Mouse (Mus musculus) midbrain, postnatal 0 days (tissue): ENCODE results near the gene Nsun2. TPM values are rescaled to one million over a fixed set of nuclear protein-coding genes. Genes with fewer than 3 reads are reported as not detected.

Source experiments
- ATAC-seq: fragments of 200-750 bp; cut with Nextera tagmentation; 2 replicates; pipeline ENCODE4 v1.8.0; 2017; ENCODE audit warnings: moderate number of reproducible peaks, mild to moderate bottlenecking, moderate TSS enrichment, moderate library complexity; ENCODE audit not compliant: low FRiP score
- DNase-seq: peaks from one replicate; pipeline ENCODE4 v3.0.0-alpha.2; 2015; ENCODE audit warnings: low spot score
- H3K27ac ChIP-seq: fragments of 300-500 bp; sonication (generic); 2 replicates; pipeline ENCODE4 v1.5.1; 2014; ENCODE audit warnings: low read depth, mild to moderate bottlenecking, low read length, mixed read lengths
- H3K27me3 ChIP-seq: fragments of 300-500 bp; sonication (generic); 2 replicates; pipeline ENCODE4 v1.6.1; 2014; ENCODE audit warnings: low read length, control low read depth, mixed read lengths; ENCODE audit not compliant: insufficient read depth
- H3K36me3 ChIP-seq: fragments of 300-500 bp; sonication (generic); 2 replicates; pipeline ENCODE4 v1.6.1; 2014; ENCODE audit warnings: low read length, control low read depth, mixed read lengths; ENCODE audit not compliant: insufficient read depth
- H3K4me1 ChIP-seq: fragments of 300-500 bp; sonication (generic); 2 replicates; pipeline ENCODE4 v1.6.1; 2014; ENCODE audit warnings: mild to moderate bottlenecking, control low read depth, antibody characterized with exemption, low read length, mixed read lengths; ENCODE audit not compliant: insufficient read depth
- H3K4me2 ChIP-seq: fragments of 300-500 bp; sonication (generic); 2 replicates; pipeline ENCODE4 v1.6.1; 2014; ENCODE audit warnings: low read depth, mild to moderate bottlenecking, low read length, mixed read lengths; ENCODE audit not compliant: poor library complexity, severe bottlenecking
- H3K4me3 ChIP-seq: fragments of 300-500 bp; sonication (generic); 2 replicates; pipeline ENCODE4 v1.5.1; 2014; ENCODE audit warnings: low read depth, mild to moderate bottlenecking, low read length, moderate library complexity
- H3K9ac ChIP-seq: fragments of 300-500 bp; sonication (generic); replicated peaks from 2 replicates; pipeline ENCODE4 v1.6.1; 2014; ENCODE audit warnings: mild to moderate bottlenecking, low read length, moderate library complexity, mixed read lengths; ENCODE audit not compliant: poor library complexity, severe bottlenecking
- H3K9me3 ChIP-seq: fragments of 300-500 bp; sonication (generic); 2 replicates; pipeline ENCODE4 v1.6.1; 2016; ENCODE audit warnings: low read length, control low read depth
- CTCF ChIP-seq: IDR thresholded peaks from 2 replicates; pipeline ENCODE4 v1.5.1; 2016; ENCODE audit warnings: antibody characterized with exemption, mild to moderate bottlenecking
- WGBS: fragments of 180-500 bp; shearing (Covaris S2); extraction: QIAGEN DNeasy Blood & Tissue Kit; methylation state at CpG from one replicate; pipeline ENCODE4 v1.1.7; 2014; 5-methylcytosine and 5-hydroxymethylcytosine counted together
- polyA plus RNA-seq: library from polyadenylated mRNA; unstranded; fragments of >200 nt; fragmentation: Nextera tagmentation; extraction: Ambion mirVana; gene quantifications from 2 replicates; pipeline ENCODE4 v1.2.1, GENCODE M21; 2015
- total RNA-seq: library from RNA; depleted of rRNA; stranded (reverse); fragments of >200 nt; gene quantifications from 2 replicates; pipeline ENCODE4 v1.2.3, GENCODE M21; 2014

Gene Nsun2
- total and polyA plus RNA-seq, 2 experiments from 2014 or later: 60.2 to 60.3 TPM

- H3K4me3 ChIP-seq: no peak overlapping the region
- H3K4me2 ChIP-seq: no peak overlapping the region
- no peak overlapping the region for H3K27ac ChIP-seq
- no peak overlapping the region for H3K9ac ChIP-seq
- no peaks in the 10 kb centered on the region for H3K36me3 ChIP-seq
- no peak for TF ChIP-seq CTCF
- no peaks in the 10 kb centered on the region for H3K9me3 ChIP-seq
- DNase-seq: no peak
- H3K27me3 ChIP-seq: no peaks in the 10 kb centered on the region
- ATAC-seq: no peak
- H3K4me1 ChIP-seq: no peaks in the 10 kb centered on the region
- WGBS: 66% methylated on average over 6 of the region's 6 CpGs
These were observed 52.3 kb downstream of the Nsun2 start for GRCm38 (mm10) chr13:69585828-69586227.

GRCm38 (mm10) chr13:69586337-69586736 lies 52.8 kb downstream of the Nsun2 start:
- Histone ChIP-seq H3K36me3 (no peaks in the 10 kb centered on the region), H3K27ac (no peak overlapping the region), H3K4me2 (no peak overlapping the region), H3K4me3 (no peak overlapping the region), H3K9me3 (no peaks in the 10 kb centered on the region), H3K27me3 (no peaks in the 10 kb centered on the region), H3K9ac (no peak overlapping the region), H3K4me1 (no peaks in the 10 kb centered on the region)
- ATAC-seq: no peak
- WGBS: 45% methylated on average over 10 of the region's 10 CpGs
- TF ChIP-seq CTCF: no peak
- DNase-seq: no peak

- 81% methylated on average over 3 of the region's 3 CpGs for WGBS
- Histone ChIP-seq H3K9ac (no peak overlapping the region), H3K27me3 (no peaks in the 10 kb centered on the region), H3K36me3 (no peaks in the 10 kb centered on the region; the same call in 1 of the 2 replicates), H3K4me3 (no peak overlapping the region), H3K9me3 (no peaks in the 10 kb centered on the region), H3K4me1 (no peaks in the 10 kb centered on the region), H3K4me2 (no peak overlapping the region), H3K27ac (no peak overlapping the region)
- DNase-seq (no peak), ATAC-seq (no peak)
- TF ChIP-seq CTCF: no peak
These were observed 54.3 kb downstream of the Nsun2 start for GRCm38 (mm10) chr13:69587849-69588248.

GRCm38 (mm10) chr13:69588263-69588662 lies 54.7 kb downstream of the Nsun2 start:
- no peaks in the 10 kb centered on the region; the same call in 1 of the 2 replicates for H3K36me3 ChIP-seq
- no peaks in the 10 kb centered on the region for H3K9me3 ChIP-seq
- H3K27me3 ChIP-seq: no peaks in the 10 kb centered on the region
- no peak for ATAC-seq
- H3K4me2 ChIP-seq: no peak overlapping the region
- H3K4me3 ChIP-seq: no peak overlapping the region
- no peaks in the 10 kb centered on the region for H3K4me1 ChIP-seq
- no peak overlapping the region for H3K27ac ChIP-seq
- DNase-seq: no peak
- 77% methylated on average over 6 of the region's 6 CpGs for WGBS
- H3K9ac ChIP-seq: no peak overlapping the region
- TF ChIP-seq CTCF: no peak

GRCm38 (mm10) chr13:69591338-69591737 lies 57.8 kb downstream of the Nsun2 start:
- no peak for DNase-seq
- Histone ChIP-seq H3K27ac (no peak overlapping the region), H3K4me3 (no peak overlapping the region), H3K27me3 (no peaks in the 10 kb centered on the region), H3K9ac (no peak overlapping the region), H3K9me3 (no peaks in the 10 kb centered on the region), H3K36me3 (no peaks in the 10 kb centered on the region; the same call in 1 of the 2 replicates), H3K4me2 (no peak overlapping the region), H3K4me1 (no peaks in the 10 kb centered on the region)
- ATAC-seq: no peak
- TF ChIP-seq CTCF: no peak
- 95% methylated on average over 5 of the region's 5 CpGs for WGBS

GRCm38 (mm10) chr13:69592226-69592625 lies 58.7 kb downstream of the Nsun2 start:
- H3K9me3 ChIP-seq: no peaks in the 10 kb centered on the region
- no peak for TF ChIP-seq CTCF
- H3K4me2 ChIP-seq: no peak overlapping the region
- DNase-seq: no peak
- WGBS: 78% methylated on average over 8 of the region's 8 CpGs
- H3K4me1 ChIP-seq: no peaks in the 10 kb centered on the region
- H3K36me3 ChIP-seq: no peaks in the 10 kb centered on the region; the same call in 1 of the 2 replicates
- no peaks in the 10 kb centered on the region for H3K27me3 ChIP-seq
- no peak overlapping the region for H3K4me3 ChIP-seq
- ATAC-seq: peak; percentile 36; the same call in 1 of the 2 replicates
- H3K9ac ChIP-seq: no peak overlapping the region
- 0 out of 2 replicates have a peak overlapping the region, but pooled peaks have one; percentile 26 for H3K27ac ChIP-seq
